Mouse (Mus musculus): Measurements from ENCODE around the gene Slc6a19. TPM values are rescaled to one million over a fixed set of nuclear protein-coding genes. Genes with fewer than 3 reads are reported as not detected.

Gene Slc6a19
- polyA plus RNA-seq, 1 experiment, result not detected

GRCm38 (mm10) chr13:73734379-73734778, 29.7 kb upstream of the Slc6a19 start:
- no peak for TF ChIP-seq POLR2A (IDR thresholded peaks at IDR 0.05; ENCODE audit: borderline replicate concordance, low read depth, low read length)
- TF ChIP-seq CTCF (IDR thresholded peaks at IDR 0.05; ENCODE audit: low read depth, low read length), result no peak
- Histone ChIP-seq H3K4me1 (ENCODE audit: control insufficient read depth, insufficient read depth, low read length) (peaks cover 8% of the 10 kb centered on the region), H3K4me3 (ENCODE audit: insufficient read depth, low read length) (no peak overlapping the region), H3K27ac (ENCODE audit: insufficient read depth, low read depth, low read length) (no peak overlapping the region)

- H3K4me3 ChIP-seq (ENCODE audit: insufficient read depth, low read length), result peak within 1 kb of the TSS; percentile 38; the same call in 1 of the 2 replicates
- no peak within 1 kb of the TSS for H3K27ac ChIP-seq (ENCODE audit: insufficient read depth, low read depth, low read length)
- no peak for TF ChIP-seq POLR2A (IDR thresholded peaks at IDR 0.05; ENCODE audit: borderline replicate concordance, low read depth, low read length)
- no peak for TF ChIP-seq CTCF (IDR thresholded peaks at IDR 0.05; ENCODE audit: low read depth, low read length)
Measured at GRCm38 (mm10) chr13:73732742-73733700, 28.4 kb upstream of the Slc6a19 start, which contains the start of gene Slc12a7. Gene Slc12a7, plus strand, starts transcription at chr13:73733094.

GRCm38 (mm10) chr13:73732235-73732634, 27.6 kb upstream of the Slc6a19 start:
- Histone ChIP-seq H3K27ac (ENCODE audit: insufficient read depth, low read depth, low read length) (no peak overlapping the region), H3K4me3 (ENCODE audit: insufficient read depth, low read length) (no peak overlapping the region), H3K4me1 (ENCODE audit: control insufficient read depth, insufficient read depth, low read length) (peaks cover 8% of the 10 kb centered on the region)
- TF ChIP-seq POLR2A (IDR thresholded peaks at IDR 0.05; ENCODE audit: borderline replicate concordance, low read depth, low read length) (no peak), CTCF (IDR thresholded peaks at IDR 0.05; ENCODE audit: low read depth, low read length) (no peak)

More at GRCm38 (mm10) chr13:73732742-73733700, 28.4 kb upstream of the Slc6a19 start, which contains the start of gene Slc12a7:
- peaks cover 8% of the 10 kb centered on the region for H3K4me1 ChIP-seq (ENCODE audit: control insufficient read depth, insufficient read depth, low read length)

GRCm38 (mm10) chr13:73730913-73731312, 26.2 kb upstream of the Slc6a19 start:
- Histone ChIP-seq H3K27ac (ENCODE audit: insufficient read depth, low read depth, low read length) (no peak overlapping the region), H3K4me3 (ENCODE audit: insufficient read depth, low read length) (no peak overlapping the region)
- TF ChIP-seq CTCF (IDR thresholded peaks at IDR 0.05; ENCODE audit: low read depth, low read length) (no peak), POLR2A (IDR thresholded peaks at IDR 0.05; ENCODE audit: borderline replicate concordance, low read depth, low read length) (no peak)

GRCm38 (mm10) chr13:73728633-73729032, 24.0 kb upstream of the Slc6a19 start:
- TF ChIP-seq CTCF (IDR thresholded peaks at IDR 0.05; ENCODE audit: low read depth, low read length) (no peak), POLR2A (IDR thresholded peaks at IDR 0.05; ENCODE audit: borderline replicate concordance, low read depth, low read length) (no peak)
- no peak overlapping the region for H3K27ac ChIP-seq (ENCODE audit: insufficient read depth, low read depth, low read length)
- H3K4me3 ChIP-seq (ENCODE audit: insufficient read depth, low read length), result no peak overlapping the region
- H3K4me1 ChIP-seq (ENCODE audit: control insufficient read depth, insufficient read depth, low read length), result peaks cover 8% of the 10 kb centered on the region

More at GRCm38 (mm10) chr13:73730913-73731312, 26.2 kb upstream of the Slc6a19 start:
- peaks cover 8% of the 10 kb centered on the region for H3K4me1 ChIP-seq (ENCODE audit: control insufficient read depth, insufficient read depth, low read length)

- TF ChIP-seq CTCF (IDR thresholded peaks at IDR 0.05; ENCODE audit: low read depth, low read length) (no peak), POLR2A (IDR thresholded peaks at IDR 0.05; ENCODE audit: borderline replicate concordance, low read depth, low read length) (no peak)
- H3K4me1 ChIP-seq (ENCODE audit: control insufficient read depth, insufficient read depth, low read length), result peaks cover 8% of the 10 kb centered on the region
- no peak overlapping the region for H3K27ac ChIP-seq (ENCODE audit: insufficient read depth, low read depth, low read length)
- H3K4me3 ChIP-seq (ENCODE audit: insufficient read depth, low read length), result no peak overlapping the region
Measured at GRCm38 (mm10) chr13:73727621-73728025, 23.0 kb upstream of the Slc6a19 start.

GRCm38 (mm10) chr13:73725315-73725714, 20.6 kb upstream of the Slc6a19 start:
- H3K4me3 ChIP-seq (ENCODE audit: insufficient read depth, low read length), result no peak overlapping the region
- TF ChIP-seq POLR2A (IDR thresholded peaks at IDR 0.05; ENCODE audit: borderline replicate concordance, low read depth, low read length) (no peak), CTCF (IDR thresholded peaks at IDR 0.05; ENCODE audit: low read depth, low read length) (no peak)
- peaks cover 2% of the 10 kb centered on the region for H3K4me1 ChIP-seq (ENCODE audit: control insufficient read depth, insufficient read depth, low read length)
- no peak overlapping the region for H3K27ac ChIP-seq (ENCODE audit: insufficient read depth, low read depth, low read length)

GRCm38 (mm10) chr13:73723081-73723668, 18.5 kb upstream of the Slc6a19 start:
- no peak overlapping the region for H3K4me3 ChIP-seq (ENCODE audit: insufficient read depth, low read length)
- H3K27ac ChIP-seq (ENCODE audit: insufficient read depth, low read depth, low read length), result no peak overlapping the region
- no peak for TF ChIP-seq POLR2A (IDR thresholded peaks at IDR 0.05; ENCODE audit: borderline replicate concordance, low read depth, low read length)
- TF ChIP-seq CTCF (IDR thresholded peaks at IDR 0.05; ENCODE audit: low read depth, low read length), result peak; percentile 65
- H3K4me1 ChIP-seq (ENCODE audit: control insufficient read depth, insufficient read depth, low read length), result no peaks in the 10 kb centered on the region

- H3K4me3 ChIP-seq (ENCODE audit: insufficient read depth, low read length), result no peak overlapping the region
Measured at GRCm38 (mm10) chr13:73720241-73720640, 15.6 kb upstream of the Slc6a19 start.

More at GRCm38 (mm10) chr13:73720241-73720640, 15.6 kb upstream of the Slc6a19 start:
- H3K27ac ChIP-seq (ENCODE audit: insufficient read depth, low read depth, low read length), result no peak overlapping the region
- H3K4me1 ChIP-seq (ENCODE audit: control insufficient read depth, insufficient read depth, low read length), result no peaks in the 10 kb centered on the region
- TF ChIP-seq CTCF (IDR thresholded peaks at IDR 0.05; ENCODE audit: low read depth, low read length), result no peak
- no peak for TF ChIP-seq POLR2A (IDR thresholded peaks at IDR 0.05; ENCODE audit: borderline replicate concordance, low read depth, low read length)

Measured in bone marrow macrophage, adult 2 months (primary cell).